Mouse (Mus musculus) embryonic facial prominence, embryonic 15.5 days (tissue): ENCODE measurements at regions not wholly inside any gene's neighbourhood (a gene's known extent, or its start where the extent isn't known, plus 50 kb on each side); places are given as distances from the start of the nearest gene placed in this dataset.

Source experiments
- ATAC-seq: fragments of 200-750 bp; cut with Nextera tagmentation; 2 replicates; pipeline ENCODE4 v1.8.0; 2017; ENCODE audit warnings: low read depth, moderate TSS enrichment; ENCODE audit not compliant: insufficient number of reproducible peaks, low FRiP score, low TSS enrichment
- H3K27ac ChIP-seq: fragments of 300-500 bp; sonication (generic); replicated peaks from 2 replicates; pipeline ENCODE4 v1.5.1; 2015; ENCODE audit warnings: mild to moderate bottlenecking, inconsistent platforms
- H3K27me3 ChIP-seq: fragments of 300-500 bp; sonication (generic); 2 replicates; pipeline ENCODE4 v1.6.1; 2015; ENCODE audit warnings: inconsistent platforms
- H3K36me3 ChIP-seq: fragments of 300-500 bp; sonication (generic); 2 replicates; pipeline ENCODE4 v1.6.1; 2015; ENCODE audit warnings: mild to moderate bottlenecking, inconsistent platforms
- H3K4me1 ChIP-seq: fragments of 300-500 bp; sonication (generic); 2 replicates; pipeline ENCODE4 v1.6.1; 2015; ENCODE audit warnings: inconsistent platforms
- H3K4me2 ChIP-seq: fragments of 300-500 bp; sonication (generic); replicated peaks from 2 replicates; pipeline ENCODE4 v1.6.1; 2015; ENCODE audit warnings: mild to moderate bottlenecking, inconsistent platforms
- H3K4me3 ChIP-seq: fragments of 300-500 bp; sonication (generic); replicated peaks from 2 replicates; pipeline ENCODE4 v1.5.1; 2015; ENCODE audit warnings: mild to moderate bottlenecking, inconsistent platforms
- H3K9ac ChIP-seq: fragments of 300-500 bp; sonication (generic); 2 replicates; pipeline ENCODE4 v1.6.1; 2015; ENCODE audit warnings: inconsistent platforms
- H3K9me3 ChIP-seq: fragments of 300-500 bp; sonication (generic); replicated peaks from 2 replicates; pipeline ENCODE4 v1.6.1; 2016; ENCODE audit warnings: inconsistent platforms
- WGBS: fragments of 180-500 bp; shearing (Covaris S2); methylation state at CpG from one replicate; pipeline ENCODE4 v1.1.7; 2015; 5-methylcytosine and 5-hydroxymethylcytosine counted together

DNA sequence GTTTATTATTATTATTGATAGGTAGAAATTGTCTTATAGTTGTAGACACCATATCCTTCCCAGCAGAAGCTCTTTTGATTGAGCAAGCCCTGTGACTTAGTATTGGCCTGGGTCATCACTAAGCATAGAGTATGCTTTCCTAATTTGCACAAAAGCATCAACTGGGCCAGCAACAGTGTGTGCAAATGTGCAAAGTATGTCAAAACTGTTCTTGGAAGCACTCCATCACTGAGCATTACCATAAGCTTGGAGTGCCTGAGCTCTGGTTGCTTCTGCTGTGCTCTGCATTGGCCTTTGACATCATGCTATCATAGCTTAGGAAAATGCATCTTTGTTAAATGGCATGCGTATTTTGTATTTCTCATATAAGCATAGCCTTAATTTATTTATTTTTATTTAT lies 220.7 kb upstream of the Pou3f3 start:
- Histone ChIP-seq H3K9me3 (no peaks in the 10 kb centered on the region), H3K4me2 (no peak overlapping the region), H3K36me3 (no peaks in the 10 kb centered on the region), H3K4me3 (no peak overlapping the region), H3K27ac (no peak overlapping the region), H3K27me3 (no peaks in the 10 kb centered on the region), H3K4me1 (no peaks in the 10 kb centered on the region), H3K9ac (no peak overlapping the region)
- no peak for ATAC-seq
- 97% methylated on average over 1 of the region's 1 CpGs for WGBS

DNA sequence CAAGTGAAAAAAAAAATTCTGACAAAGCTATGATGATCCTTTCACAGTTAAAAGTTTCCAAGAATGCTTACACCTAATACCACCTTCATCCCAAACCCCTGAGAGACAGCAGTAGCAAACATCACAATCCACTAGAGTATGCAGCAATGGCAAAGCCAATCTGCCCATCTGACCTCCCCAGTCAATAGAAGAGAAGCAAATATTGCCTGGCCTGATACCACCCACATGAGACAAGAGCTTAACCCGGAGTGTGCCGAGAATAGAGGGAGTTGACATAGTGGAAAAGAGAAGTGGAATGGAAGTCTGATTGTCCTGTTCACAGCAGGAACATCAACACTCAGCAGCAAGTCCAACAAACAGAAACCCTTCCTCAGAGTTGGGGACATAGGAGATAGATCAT lies 219.9 kb upstream of the Pou3f3 start:
- Histone ChIP-seq H3K27me3 (no peaks in the 10 kb centered on the region), H3K27ac (no peak overlapping the region), H3K36me3 (no peaks in the 10 kb centered on the region), H3K4me1 (no peaks in the 10 kb centered on the region), H3K4me3 (no peak overlapping the region), H3K4me2 (no peak overlapping the region), H3K9me3 (no peaks in the 10 kb centered on the region), H3K9ac (no peak overlapping the region)
- no peak for ATAC-seq
- 92% methylated on average over 2 of the region's 2 CpGs for WGBS

DNA sequence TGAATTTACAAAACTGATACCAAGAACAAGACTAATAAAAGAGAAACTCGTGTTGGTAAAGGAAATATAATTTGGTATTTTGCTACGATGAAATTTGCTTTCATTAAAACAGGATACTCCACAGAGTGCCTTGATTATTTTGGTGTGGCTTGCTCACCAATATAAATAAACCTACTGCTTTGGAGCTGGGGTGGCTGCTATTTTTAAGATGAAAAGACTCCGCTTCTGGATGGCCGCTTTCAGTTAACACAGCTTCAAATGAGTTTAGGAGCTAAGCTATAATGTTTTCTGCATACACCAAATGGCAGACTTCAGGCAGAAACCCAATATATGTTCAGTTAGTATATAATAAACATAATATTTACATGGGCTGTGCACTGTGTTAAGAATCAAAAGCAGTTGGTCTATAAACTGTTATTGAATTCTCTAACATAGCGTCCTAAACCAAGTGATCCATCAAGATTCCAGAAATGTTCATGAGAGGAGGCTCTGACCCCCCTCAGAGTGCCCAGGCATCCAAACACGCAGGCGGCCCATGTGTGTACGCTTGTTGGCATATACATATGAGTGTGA lies 215.1 kb upstream of the Pou3f3 start:
- ATAC-seq, result no peak
- Histone ChIP-seq H3K4me1 (no peaks in the 10 kb centered on the region), H3K27me3 (no peaks in the 10 kb centered on the region), H3K4me3 (no peak overlapping the region), H3K4me2 (no peak overlapping the region), H3K27ac (no peak overlapping the region), H3K9ac (no peak overlapping the region), H3K36me3 (no peaks in the 10 kb centered on the region), H3K9me3 (no peaks in the 10 kb centered on the region)
- 70% methylated on average over 8 of the region's 8 CpGs for WGBS

DNA sequence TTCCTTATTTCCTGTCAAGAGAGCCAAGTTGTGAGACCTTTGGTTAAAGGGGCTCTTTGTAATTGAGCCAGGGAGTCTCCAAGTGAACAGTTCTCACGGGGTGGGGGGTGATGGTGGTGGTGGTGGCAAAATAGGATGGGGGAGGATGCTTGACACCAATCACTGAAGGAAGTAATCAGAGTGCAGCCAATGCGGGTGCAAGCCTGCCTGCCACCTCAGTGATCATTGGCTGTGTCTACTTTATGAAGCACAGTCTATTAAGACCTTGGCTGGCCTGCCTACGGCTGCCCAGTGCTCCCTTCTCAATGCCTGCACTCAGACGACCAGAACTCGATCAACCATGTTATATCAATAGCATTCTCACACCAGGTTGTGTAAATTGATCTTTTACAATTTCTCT lies 206.0 kb upstream of the Pou3f3 start:
- no peak overlapping the region for H3K4me2 ChIP-seq
- H3K4me3 ChIP-seq, result no peak overlapping the region
- ATAC-seq, result no peak
- no peak overlapping the region for H3K9ac ChIP-seq
- H3K4me1 ChIP-seq, result peaks cover 11% of the 10 kb centered on the region
- H3K9me3 ChIP-seq, result no peaks in the 10 kb centered on the region
- H3K27me3 ChIP-seq, result peaks cover 15% of the 10 kb centered on the region
- WGBS, result 62% methylated on average over 5 of the region's 5 CpGs
- no peak overlapping the region for H3K27ac ChIP-seq
- no peaks in the 10 kb centered on the region for H3K36me3 ChIP-seq

DNA sequence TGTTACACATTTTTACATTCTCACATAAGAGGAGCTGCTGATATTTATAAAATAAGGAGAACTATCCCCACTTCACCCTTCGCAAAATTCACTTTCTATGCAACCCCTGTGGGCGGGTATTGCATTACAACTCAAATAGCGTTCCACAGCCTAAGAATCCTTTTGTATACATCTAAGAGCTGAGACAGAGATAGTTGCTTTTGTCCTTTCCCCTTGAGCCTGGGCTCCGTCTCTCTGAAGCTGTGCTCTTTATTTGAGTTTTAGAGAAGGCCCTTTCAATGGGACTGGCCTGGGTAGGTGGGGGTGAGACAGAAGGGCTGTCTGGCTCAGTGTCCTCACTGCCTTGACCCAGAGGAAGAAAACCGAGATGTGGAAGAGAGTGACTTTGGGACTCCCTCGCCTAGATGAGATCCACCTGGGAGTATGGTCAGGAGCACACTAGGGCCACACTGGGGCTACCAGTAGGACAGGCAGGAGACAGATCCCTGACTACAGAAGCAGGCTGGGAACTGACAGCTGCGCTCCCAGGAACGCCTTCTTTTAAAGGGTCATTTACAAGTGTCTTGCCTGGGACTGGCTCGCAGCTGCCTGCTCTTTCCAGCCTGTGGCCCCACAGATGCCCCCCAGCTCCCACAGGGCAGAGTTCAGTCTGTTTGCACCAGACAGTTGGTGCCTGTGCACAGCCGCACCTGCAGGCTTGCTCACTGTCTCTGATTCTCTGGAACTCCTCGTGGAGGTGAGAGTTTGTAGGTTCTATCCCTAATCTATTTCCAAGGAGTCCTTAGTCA lies 204.5 kb upstream of the Pou3f3 start:
- no peak for ATAC-seq
- Histone ChIP-seq H3K4me1 (peaks cover 11% of the 10 kb centered on the region), H3K27ac (no peak overlapping the region), H3K27me3 (peaks cover 15% of the 10 kb centered on the region), H3K4me2 (peak overlapping the region; percentile 60), H3K4me3 (peak overlapping the region; percentile 33), H3K36me3 (no peaks in the 10 kb centered on the region), H3K9ac (no peak overlapping the region), H3K9me3 (no peaks in the 10 kb centered on the region)
- WGBS, result 25% methylated on average over 11 of the region's 11 CpGs

DNA sequence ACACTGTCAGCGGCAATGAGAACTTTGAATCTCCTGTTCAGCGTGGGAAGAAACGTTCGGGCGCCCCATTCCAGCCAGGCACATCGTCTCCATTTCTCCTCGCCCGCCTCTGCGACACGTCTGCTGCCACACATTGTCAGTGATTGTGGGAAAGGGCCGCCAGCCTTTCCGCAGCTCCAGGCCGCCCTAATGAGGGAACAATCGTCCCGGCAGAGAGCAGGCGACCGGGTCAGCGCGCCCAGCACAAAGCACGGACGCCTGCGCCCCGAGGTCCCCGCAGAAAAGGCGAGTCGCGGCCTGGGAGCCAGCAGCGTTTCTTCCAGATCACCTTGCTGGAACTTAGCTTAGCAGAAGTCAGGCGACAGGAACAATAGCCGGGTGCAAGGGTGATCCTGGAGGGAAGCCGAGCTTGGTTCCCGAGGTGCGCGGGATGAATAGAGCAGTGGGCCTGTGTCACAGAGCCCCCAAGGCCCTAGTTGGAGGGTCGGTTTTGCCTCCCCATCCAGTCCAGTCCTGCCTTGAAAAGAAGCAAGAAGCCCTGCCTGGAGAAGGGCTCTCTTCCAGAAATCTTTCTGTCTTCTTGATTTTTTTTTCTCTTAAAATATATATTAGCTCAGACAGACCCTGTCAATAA lies 203.8 kb upstream of the Pou3f3 start:
- H3K36me3 ChIP-seq, result no peaks in the 10 kb centered on the region
- WGBS, result 4% methylated on average over 35 of the region's 35 CpGs
- H3K9me3 ChIP-seq, result no peaks in the 10 kb centered on the region
- H3K4me2 ChIP-seq, result peak overlapping the region; percentile 60
- no peak for ATAC-seq
- peaks cover 11% of the 10 kb centered on the region for H3K4me1 ChIP-seq
- H3K4me3 ChIP-seq, result peak overlapping the region; percentile 33
- peaks cover 15% of the 10 kb centered on the region for H3K27me3 ChIP-seq
- H3K27ac ChIP-seq, result no peak overlapping the region
- H3K9ac ChIP-seq, result no peak overlapping the region

DNA sequence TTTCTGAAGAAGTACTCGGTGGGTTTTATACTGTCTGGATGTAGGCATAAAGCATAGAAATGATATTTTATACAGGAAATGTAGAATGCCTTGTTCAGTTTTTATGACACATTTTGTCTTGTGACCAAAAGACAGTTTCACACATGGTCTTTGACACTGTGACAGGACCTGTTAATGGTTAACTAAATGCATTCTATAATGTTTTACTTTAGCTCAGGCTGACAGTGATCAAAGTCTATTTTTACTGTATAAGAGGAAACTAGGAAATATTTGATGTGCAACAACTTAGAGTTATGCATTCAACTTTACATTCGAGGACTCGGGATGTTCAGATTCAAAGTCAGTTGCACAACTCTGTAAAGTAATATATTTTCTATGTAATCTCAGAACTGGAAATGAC lies 199.5 kb upstream of the Pou3f3 start:
- Histone ChIP-seq H3K4me2 (no peak overlapping the region), H3K4me3 (no peak overlapping the region), H3K27me3 (peaks cover 12% of the 10 kb centered on the region), H3K27ac (no peak overlapping the region), H3K4me1 (peaks cover 9% of the 10 kb centered on the region), H3K9ac (no peak overlapping the region), H3K9me3 (no peaks in the 10 kb centered on the region), H3K36me3 (no peaks in the 10 kb centered on the region)
- 79% methylated on average over 3 of the region's 3 CpGs for WGBS
- ATAC-seq, result no peak

DNA sequence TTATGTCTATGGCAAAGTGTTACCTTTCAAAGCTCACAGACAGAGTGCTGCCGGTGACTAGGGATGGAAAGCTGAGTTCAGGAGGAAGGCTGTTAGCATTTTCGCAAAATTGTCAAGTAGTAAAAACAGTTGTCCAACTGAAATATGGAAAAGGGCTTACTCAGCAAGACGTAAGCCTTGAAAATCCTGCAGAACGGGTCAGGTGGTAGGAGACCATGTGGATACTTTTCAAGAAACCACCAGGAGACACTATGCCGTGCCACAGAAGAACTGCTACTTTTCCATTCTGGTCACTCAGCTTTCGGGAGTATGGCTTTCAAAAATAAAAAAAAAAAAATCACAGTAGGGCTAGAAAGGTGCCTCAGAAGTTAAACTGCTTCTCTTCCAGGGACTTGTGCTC lies 199.1 kb upstream of the Pou3f3 start:
- 67% methylated on average over 6 of the region's 6 CpGs for WGBS
- H3K9ac ChIP-seq, result no peak overlapping the region
- H3K36me3 ChIP-seq, result no peaks in the 10 kb centered on the region
- no peaks in the 10 kb centered on the region for H3K9me3 ChIP-seq
- H3K4me1 ChIP-seq, result peaks cover 5% of the 10 kb centered on the region
- no peak overlapping the region for H3K4me3 ChIP-seq
- ATAC-seq, result no peak
- no peak overlapping the region for H3K27ac ChIP-seq
- peaks cover 7% of the 10 kb centered on the region; the same call in 1 of the 2 replicates for H3K27me3 ChIP-seq
- H3K4me2 ChIP-seq, result no peak overlapping the region

DNA sequence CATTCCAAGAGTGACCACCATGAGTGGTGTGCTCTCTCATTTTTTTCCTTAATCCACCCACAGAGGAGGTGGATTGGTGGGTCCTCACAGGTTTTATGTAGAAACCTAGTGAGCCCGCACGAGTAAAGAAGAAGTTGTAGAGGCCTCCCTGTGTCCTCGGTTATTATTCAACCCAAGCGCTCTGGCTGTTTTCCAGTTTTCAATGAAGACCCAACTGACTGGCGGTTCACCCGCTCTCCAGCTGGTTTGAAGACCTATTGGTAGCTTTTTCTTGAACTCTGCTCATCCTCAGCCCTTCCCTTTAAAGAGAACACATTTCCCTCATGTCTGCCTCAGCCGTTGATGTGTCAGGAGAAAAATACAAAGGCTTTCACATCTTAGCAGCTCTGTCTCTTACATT lies 196.7 kb upstream of the Pou3f3 start:
- Histone ChIP-seq H3K4me1 (no peaks in the 10 kb centered on the region), H3K4me3 (no peak overlapping the region), H3K27ac (no peak overlapping the region), H3K27me3 (no peaks in the 10 kb centered on the region), H3K36me3 (no peaks in the 10 kb centered on the region), H3K9me3 (no peaks in the 10 kb centered on the region), H3K9ac (no peak overlapping the region), H3K4me2 (no peak overlapping the region)
- ATAC-seq, result no peak
- WGBS, result 78% methylated on average over 7 of the region's 7 CpGs

DNA sequence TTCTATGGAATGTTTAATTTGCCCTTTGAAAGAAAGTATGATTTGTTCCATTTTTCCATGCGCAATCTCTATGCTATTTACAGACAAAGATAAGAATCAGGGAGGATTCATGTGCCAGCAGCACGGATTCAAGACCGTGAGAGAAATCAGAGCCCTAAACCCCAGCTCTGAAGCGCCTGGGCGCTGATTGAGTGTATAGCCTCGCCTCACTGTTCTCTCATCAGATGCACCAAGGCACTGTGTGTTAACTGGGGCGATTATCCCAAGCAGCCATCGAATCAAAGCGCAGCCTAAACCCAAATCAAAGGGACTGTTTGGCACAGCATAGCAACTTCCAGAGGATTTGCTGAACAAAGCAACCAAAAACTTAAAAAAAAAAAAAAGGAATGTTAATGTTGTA lies 191.1 kb upstream of the Pou3f3 start:
- H3K9me3 ChIP-seq, result no peaks in the 10 kb centered on the region
- H3K27me3 ChIP-seq, result no peaks in the 10 kb centered on the region
- no peak overlapping the region for H3K4me3 ChIP-seq
- no peak overlapping the region for H3K9ac ChIP-seq
- no peaks in the 10 kb centered on the region; the same call in 1 of the 2 replicates for H3K4me1 ChIP-seq
- H3K36me3 ChIP-seq, result no peaks in the 10 kb centered on the region
- no peak for ATAC-seq
- H3K27ac ChIP-seq, result no peak overlapping the region
- WGBS, result 59% methylated on average over 9 of the region's 9 CpGs
- no peak overlapping the region for H3K4me2 ChIP-seq

DNA sequence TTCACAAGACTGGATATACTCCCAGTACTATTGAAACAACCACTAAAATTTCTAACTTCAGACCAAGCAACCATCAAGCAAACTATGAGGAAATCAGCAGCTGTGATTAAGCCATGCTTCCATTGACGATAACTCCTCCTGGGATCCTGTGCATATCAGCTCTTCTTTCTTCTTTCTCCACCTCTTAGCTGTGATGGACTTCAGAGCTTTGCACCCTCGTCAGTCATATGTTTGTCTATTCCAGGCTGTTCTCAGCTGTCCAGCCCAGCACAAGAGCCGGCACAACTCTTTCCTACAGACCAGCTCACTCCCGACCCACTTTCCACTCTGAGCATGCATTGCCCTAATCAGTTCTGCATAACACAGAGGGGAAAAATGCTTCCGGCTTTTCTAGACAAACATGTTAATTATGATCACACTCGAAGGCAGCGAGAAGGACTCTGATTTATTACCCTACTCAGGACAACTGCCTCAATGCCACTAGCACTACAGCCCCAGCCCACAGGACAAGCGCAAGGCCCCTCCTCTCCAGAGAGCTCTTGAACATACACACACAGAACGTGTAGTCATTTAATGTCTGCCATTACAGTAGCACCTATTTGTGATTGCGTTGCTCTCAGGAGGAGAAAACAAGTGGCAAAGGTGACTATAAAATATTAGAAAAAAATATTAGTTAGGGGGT lies 190.4 kb upstream of the Pou3f3 start:
- no peaks in the 10 kb centered on the region for H3K27me3 ChIP-seq
- H3K4me2 ChIP-seq, result no peak overlapping the region
- no peak for ATAC-seq
- no peak overlapping the region for H3K4me3 ChIP-seq
- no peaks in the 10 kb centered on the region; the same call in 1 of the 2 replicates for H3K4me1 ChIP-seq
- no peaks in the 10 kb centered on the region for H3K36me3 ChIP-seq
- no peak overlapping the region for H3K9ac ChIP-seq
- H3K27ac ChIP-seq, result no peak overlapping the region
- WGBS, result 67% methylated on average over 10 of the region's 10 CpGs
- H3K9me3 ChIP-seq, result no peaks in the 10 kb centered on the region
